ENCODE assay signal across 8 mouse cellular contexts in genomic region chr16:76453457-76454200, GRCm38 (mm10).
A peak's percentile ranks its signal among the peaks of the same experiment; 100 is the strongest.
DNase-seq lines count a peak whose midpoint lies in the region; ATAC-seq and TF ChIP-seq lines count a peak whose summit lies in the region.

No protein-coding gene starts in this region.

- DNase-seq in Muller cell, postnatal 12 days (ENCODE audit: inconsistent ontology term): peak; percentile 33
- DNase-seq in embryo, embryonic 10 days (ENCODE audit: low spot score): peak; percentile 93
- DNase-seq in hindlimb bud, embryonic 11.5 days (ENCODE audit: extremely low spot score, low read depth, low spot score): peak; percentile 28
- peak; percentile 11 to 22 (median 19) for DNase-seq in liver, embryonic 14.5 days (ENCODE audit: low read depth in 3 of 3, low spot score in 3 of 3)
- no peak for DNase-seq in left cerebral cortex, adult 11 months (ENCODE audit: low spot score)
- no peak for DNase-seq in cerebellum, postnatal 36 days
- no peak for DNase-seq in cerebellum, adult 8-10 months

- no peak overlapping the region for H3K4me2 ChIP-seq in liver, embryonic 14.5 days (ENCODE audit: low read depth)
- peak overlapping the region; percentile 38 for H3K4me2 ChIP-seq in stomach, embryonic 15.5 days

- H3K27me3 ChIP-seq in liver, embryonic 14.5 days (ENCODE audit: control insufficient read depth, insufficient read depth, low read length): no peaks in the 10 kb centered on the region
- H3K27me3 ChIP-seq in stomach, embryonic 15.5 days (replicated peaks): no peaks in the 10 kb centered on the region

- H3K4me3 ChIP-seq in liver, embryonic 14.5 days (ENCODE audit: insufficient read depth in 1 of 2, low read depth in 2 of 2, low read length in 2 of 2): no peak overlapping the region
- no peak overlapping the region for H3K4me3 ChIP-seq in stomach, embryonic 15.5 days (replicated peaks)

- WGBS in liver, embryonic 14.5 days (ENCODE audit: insufficient replicate concordance): 45% methylated on average over 11 of the region's 11 CpGs
- 24% methylated on average over 11 of the region's 11 CpGs for WGBS in stomach, embryonic 15.5 days

- no peak overlapping the region for H3K27ac ChIP-seq in liver, embryonic 14.5 days
- H3K27ac ChIP-seq in stomach, embryonic 15.5 days: peak overlapping the region; percentile 72; the same call in 1 of the 2 replicates

- TF ChIP-seq EP300 in liver, embryonic 14.5 days (IDR thresholded peaks at IDR 0.05; ENCODE audit: low read depth): no peak

- no peaks in the 10 kb centered on the region for H3K9me3 ChIP-seq in liver, embryonic 14.5 days (ENCODE audit: control insufficient read depth, low read length)
- no peaks in the 10 kb centered on the region for H3K9me3 ChIP-seq in stomach, embryonic 15.5 days

- no peak for TF ChIP-seq CTCF in liver, embryonic 14.5 days (IDR thresholded peaks at IDR 0.05; ENCODE audit: low read depth)

- H3K4me1 ChIP-seq in liver, embryonic 14.5 days (replicated peaks; ENCODE audit: control insufficient read depth in 2 of 2, insufficient read depth in 2 of 2, low read length in 1 of 2): peaks cover 29 to 37% of the 10 kb centered on the region in 2 experiments
- no peaks in the 10 kb centered on the region for H3K4me1 ChIP-seq in stomach, embryonic 15.5 days

- H3K9ac ChIP-seq in liver, embryonic 14.5 days (replicated peaks): no peak overlapping the region
- H3K9ac ChIP-seq in stomach, embryonic 15.5 days: no peak overlapping the region

- no peak for ATAC-seq in liver, embryonic 14.5 days (ENCODE audit: insufficient read depth)
- ATAC-seq in stomach, embryonic 15.5 days (ENCODE audit: insufficient read depth, low FRiP score, low read depth): peak; percentile 94

- no peaks in the 10 kb centered on the region for H3K36me3 ChIP-seq in liver, embryonic 14.5 days (replicated peaks; ENCODE audit: control insufficient read depth, insufficient read depth, low read depth)
- H3K36me3 ChIP-seq in stomach, embryonic 15.5 days: no peaks in the 10 kb centered on the region

Comparison
In these comparisons a context has a peak if more than half of its experiments do, and no peak if none do; other contexts are left out.
1. DNase-seq: peak in Muller cell, postnatal 12 days (single experiment), embryo, embryonic 10 days (single experiment), hindlimb bud, embryonic 11.5 days (single experiment) and liver, embryonic 14.5 days (3 of 3); none in left cerebral cortex, adult 11 months (single experiment), cerebellum, postnatal 36 days (0 of 2) and cerebellum, adult 8-10 months (single experiment).